Mouse (Mus musculus): Measurements from ENCODE around the gene Atp5s. TPM values are rescaled to one million over a fixed set of nuclear protein-coding genes. Genes with fewer than 3 reads are reported as not detected.

The Atp5s gene
- polyA plus RNA-seq (2015; fragmentation: Nextera tagmentation; extraction: Ambion mirVana), result 26.1 and 30.0 TPM in 2 replicates

DNA sequence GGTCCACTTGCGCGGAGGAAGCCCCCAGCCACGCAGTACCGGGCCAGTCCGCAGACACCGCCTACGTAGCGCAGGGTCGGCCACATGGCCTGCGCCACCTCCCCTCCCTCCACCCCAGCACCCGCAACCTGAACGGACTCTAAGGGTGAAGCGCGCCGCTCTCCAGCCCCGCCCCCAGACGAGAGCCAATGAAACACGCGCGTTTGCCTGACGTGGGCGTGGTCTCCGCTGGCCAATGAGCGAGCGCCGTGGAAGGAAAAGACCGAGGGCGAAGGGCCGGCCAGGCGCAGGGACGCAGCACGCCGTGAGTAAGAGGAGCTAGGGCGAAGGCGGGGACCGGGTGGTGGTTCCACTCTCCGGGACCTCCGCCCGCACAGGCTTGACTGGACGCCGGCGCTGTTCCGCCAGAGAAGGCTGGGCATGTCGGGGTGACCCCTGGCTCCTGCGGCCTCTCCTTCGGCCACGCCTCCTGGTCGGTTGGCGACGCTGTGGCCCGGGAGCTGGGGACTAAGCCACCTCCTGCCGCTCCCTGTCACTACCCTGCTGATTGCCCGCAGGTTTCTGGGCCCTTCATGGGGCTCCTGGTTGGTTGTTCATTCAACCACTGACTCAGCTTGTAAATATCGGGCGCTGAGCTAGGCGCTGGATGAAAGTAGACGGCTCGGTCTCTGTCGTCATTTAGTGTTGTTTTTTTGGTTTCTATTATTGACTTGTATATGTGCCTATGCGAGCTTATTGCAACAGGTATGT lies at the start of gene Atp5s, which contains the start of gene L2hgdh:
Gene Atp5s (plus strand): TSS at position 240 of the 750 bp plus-strand sequence.
Gene L2hgdh (minus strand): TSS at position 163 of the 750 bp plus-strand sequence.
- 1% methylated on average over 60 of the region's 60 CpGs for WGBS
- Histone ChIP-seq H3K36me3 (peaks cover 10% of the 10 kb centered on the region), H3K9me3 (0 out of 2 replicates have a peak, but pooled peaks cover 4% of the 10 kb centered on the region), H3K4me1 (replicated peaks) (peaks cover 18% of the 10 kb centered on the region), H3K4me3 (peak within 1 kb of the TSS; percentile 74), H3K4me2 (peak within 1 kb of the TSS; percentile 84), H3K27ac (peak within 1 kb of the TSS; percentile 89), H3K9ac (peak within 1 kb of the TSS; percentile 78), H3K27me3 (no peaks in the 10 kb centered on the region)
- peak; percentile 97 for ATAC-seq (ENCODE audit: low FRiP score)

DNA sequence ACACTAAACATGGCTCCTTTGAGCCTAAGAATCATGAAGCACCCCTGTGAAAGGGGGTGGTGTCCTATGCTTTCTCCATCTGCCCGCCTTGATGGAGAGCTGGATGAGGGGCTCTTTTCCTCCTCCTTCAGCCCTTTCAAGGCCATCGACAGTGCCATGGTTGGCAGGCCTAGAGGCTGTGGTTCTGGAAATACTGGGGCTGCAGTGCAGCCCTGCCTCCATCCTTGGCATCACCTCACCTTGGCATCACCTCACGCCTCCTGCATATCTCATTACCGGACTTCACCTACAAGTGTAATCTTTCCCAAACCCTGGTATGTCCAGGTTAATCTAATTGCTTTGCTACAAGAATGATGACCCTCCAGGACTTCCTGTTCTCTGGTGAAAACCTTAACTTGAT lies 48.6 kb upstream of the Atp5s start:
- Histone ChIP-seq H3K9ac (no peak overlapping the region), H3K4me1 (replicated peaks) (peaks cover 31% of the 10 kb centered on the region), H3K9me3 (no peaks in the 10 kb centered on the region), H3K4me2 (no peak overlapping the region), H3K27ac (no peak overlapping the region), H3K27me3 (no peaks in the 10 kb centered on the region), H3K36me3 (no peaks in the 10 kb centered on the region), H3K4me3 (no peak overlapping the region)
- ATAC-seq (ENCODE audit: low FRiP score), result no peak
- 87% methylated on average over 4 of the region's 4 CpGs for WGBS

DNA sequence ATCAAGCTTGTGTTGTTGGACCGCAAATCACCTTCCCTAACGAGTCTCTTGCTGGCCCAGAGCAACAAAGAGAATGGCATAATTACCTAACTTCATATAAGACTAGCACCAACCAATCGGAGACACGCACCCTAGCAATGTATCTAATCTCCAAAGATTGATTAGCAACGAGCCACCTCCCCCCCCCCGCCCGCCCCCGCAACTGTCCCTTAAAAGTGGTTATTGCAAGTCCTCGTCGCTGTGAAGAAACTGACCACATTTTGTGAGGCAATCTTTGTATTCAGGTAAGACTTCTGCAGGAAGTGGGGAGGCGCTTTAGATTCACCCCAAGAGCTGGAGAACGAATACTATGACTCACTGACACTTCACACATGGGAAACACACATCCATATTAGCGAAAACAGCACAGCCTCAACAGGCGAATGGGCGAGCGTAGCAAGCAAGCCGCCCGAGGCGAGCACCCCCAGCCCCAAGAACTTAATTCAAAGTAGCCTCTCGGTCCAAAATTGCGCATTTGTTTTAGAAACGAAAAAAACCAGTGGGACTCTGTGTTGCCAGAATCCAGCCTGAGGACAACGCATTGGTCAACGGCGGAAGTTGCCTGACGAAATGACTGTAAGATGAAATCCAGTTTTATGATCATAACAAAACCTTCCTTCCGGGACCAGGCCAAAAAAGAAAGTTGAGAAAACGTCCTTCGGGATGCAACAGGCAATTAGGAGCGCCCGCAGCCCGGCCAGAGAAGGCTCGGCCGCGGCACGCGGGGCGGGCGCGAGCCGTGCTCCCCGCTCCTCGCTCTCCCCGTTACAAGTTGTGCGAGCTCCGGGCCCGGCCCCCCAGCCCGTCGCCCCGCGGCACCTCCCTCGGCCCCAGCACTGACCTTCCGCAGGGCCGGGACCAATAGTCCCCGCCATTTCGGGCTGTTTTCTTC lies 43.9 kb upstream of the Atp5s start:
- H3K36me3 ChIP-seq, result no peaks in the 10 kb centered on the region
- ATAC-seq (ENCODE audit: low FRiP score), result peak; percentile 49
- peaks cover 15% of the 10 kb centered on the region for H3K4me1 ChIP-seq (replicated peaks)
- peak overlapping the region; percentile 79 for H3K4me3 ChIP-seq
- H3K27me3 ChIP-seq, result no peaks in the 10 kb centered on the region
- H3K9me3 ChIP-seq, result no peaks in the 10 kb centered on the region
- H3K27ac ChIP-seq, result peak overlapping the region; percentile 97
- WGBS, result under 1% methylated on average over 55 of the region's 56 CpGs
- H3K4me2 ChIP-seq, result peak overlapping the region; percentile 61
- H3K9ac ChIP-seq, result peak overlapping the region; percentile 89

DNA sequence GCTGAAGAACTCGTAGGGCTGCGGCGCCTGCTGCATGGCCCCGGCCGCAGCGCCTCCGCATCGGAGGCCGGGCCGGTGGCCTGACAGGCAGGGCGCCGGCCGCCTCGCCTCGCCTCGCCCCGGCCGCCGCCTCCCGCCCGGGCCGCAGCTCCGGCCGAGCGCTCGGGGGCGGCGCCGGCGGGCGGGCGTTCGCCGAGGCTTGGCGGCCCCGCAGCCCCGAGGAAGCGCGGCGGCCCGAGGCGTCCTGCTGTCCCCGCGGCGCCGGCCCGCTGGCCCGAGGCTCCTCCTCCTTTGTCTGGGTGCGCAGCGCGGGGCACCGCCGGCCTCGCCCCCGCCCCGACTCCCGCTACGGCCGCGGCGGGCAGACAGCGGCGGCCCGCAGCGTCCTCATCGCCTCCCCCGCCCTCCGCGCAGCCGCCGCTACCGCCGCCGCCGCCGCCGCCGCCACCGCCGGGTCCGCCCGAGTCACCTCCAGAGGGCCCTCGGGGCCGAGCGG lies 43.1 kb upstream of the Atp5s start, which contains the start of gene Sos2:
Gene Sos2 (minus strand): TSS at position 287 of the 496 bp plus-strand sequence.
- peak; percentile 85 for ATAC-seq (ENCODE audit: low FRiP score)
- WGBS, result 1% methylated on average over 36 of the region's 85 CpGs
- H3K4me1 ChIP-seq (replicated peaks), result peaks cover 15% of the 10 kb centered on the region
- H3K4me2 ChIP-seq, result peak within 1 kb of the TSS; percentile 61
- H3K27me3 ChIP-seq, result no peaks in the 10 kb centered on the region
- H3K4me3 ChIP-seq, result peak within 1 kb of the TSS; percentile 79
- no peaks in the 10 kb centered on the region for H3K9me3 ChIP-seq
- peak within 1 kb of the TSS; percentile 89 for H3K9ac ChIP-seq
- peak within 1 kb of the TSS; percentile 97 for H3K27ac ChIP-seq
- H3K36me3 ChIP-seq, result no peaks in the 10 kb centered on the region

DNA sequence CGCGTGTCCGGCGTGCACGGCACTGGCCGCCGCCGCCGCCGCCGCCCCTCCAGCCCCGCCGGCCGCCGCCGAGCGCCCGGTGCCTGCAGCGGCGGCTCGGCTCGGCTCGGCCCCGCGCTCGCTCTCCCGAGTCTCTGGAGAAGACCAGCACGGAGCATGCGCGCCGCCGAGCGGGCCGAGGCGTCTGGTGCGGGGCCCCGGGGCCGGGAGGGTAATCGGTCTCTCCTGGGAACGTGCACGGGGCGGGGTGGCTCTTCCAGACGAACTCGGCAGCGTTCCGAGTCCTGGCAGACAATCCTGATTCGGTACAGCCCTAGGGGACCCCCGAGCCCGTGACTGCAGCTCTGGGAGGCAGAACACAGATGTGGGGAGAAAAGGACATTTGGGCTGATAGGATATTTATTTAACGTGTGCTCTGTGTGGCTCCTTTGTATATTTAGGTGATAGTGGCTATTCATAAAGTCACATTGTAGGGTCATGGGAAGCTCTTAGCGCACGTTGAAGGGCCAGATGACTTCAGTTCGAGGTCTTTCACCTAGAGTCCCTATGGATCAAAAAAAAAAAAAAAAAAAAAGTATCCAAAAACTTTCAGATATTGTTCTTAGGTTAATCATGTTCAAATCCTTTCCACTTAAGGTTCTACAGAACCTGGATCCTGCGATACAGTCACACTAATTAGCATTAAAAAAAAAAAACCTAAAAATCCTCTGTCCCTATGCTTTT lies 42.5 kb upstream of the Atp5s start:
- Histone ChIP-seq H3K4me1 (replicated peaks) (peaks cover 15% of the 10 kb centered on the region), H3K9ac (peak overlapping the region; percentile 89), H3K36me3 (no peaks in the 10 kb centered on the region), H3K27me3 (no peaks in the 10 kb centered on the region), H3K4me3 (peak overlapping the region; percentile 79), H3K4me2 (peak overlapping the region; percentile 61), H3K9me3 (no peaks in the 10 kb centered on the region), H3K27ac (peak overlapping the region; percentile 97)
- peak; percentile 87 for ATAC-seq (ENCODE audit: low FRiP score)
- WGBS, result under 1% methylated on average over 33 of the region's 54 CpGs

DNA sequence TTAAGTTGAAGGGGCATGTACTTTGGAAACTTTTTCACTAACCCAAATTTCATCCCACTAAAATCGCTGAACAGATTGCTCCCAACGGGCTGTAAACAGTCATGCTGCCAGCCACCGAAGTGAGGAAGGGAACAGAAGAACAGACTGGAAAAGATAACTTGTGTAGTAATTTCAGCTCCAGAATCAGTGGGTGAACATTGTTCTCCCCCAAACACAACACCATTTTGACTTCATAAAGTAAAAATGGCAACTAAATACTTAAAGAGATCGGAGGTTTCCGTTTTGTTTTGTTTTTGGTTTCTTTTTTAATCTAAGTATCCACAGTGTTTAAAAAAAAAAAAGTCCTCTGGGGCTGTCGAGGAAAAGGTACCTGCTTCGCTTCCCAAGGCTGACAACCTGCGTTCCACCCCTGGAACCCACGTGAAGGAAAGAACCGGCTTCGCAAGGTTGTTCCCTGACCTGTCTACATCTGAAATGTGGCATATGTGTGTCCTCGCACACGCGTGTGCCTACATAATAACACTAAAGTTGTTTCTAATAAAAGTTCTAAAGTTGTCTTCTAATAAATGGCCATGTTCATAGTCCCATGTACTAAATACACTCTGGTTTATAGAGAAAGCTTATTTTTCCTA lies 41.8 kb upstream of the Atp5s start:
- Histone ChIP-seq H3K4me1 (replicated peaks) (peaks cover 15% of the 10 kb centered on the region), H3K9ac (no peak overlapping the region), H3K36me3 (no peaks in the 10 kb centered on the region), H3K27ac (no peak overlapping the region), H3K27me3 (no peaks in the 10 kb centered on the region), H3K4me2 (peak overlapping the region; percentile 61), H3K4me3 (no peak overlapping the region), H3K9me3 (no peaks in the 10 kb centered on the region)
- no peak for ATAC-seq (ENCODE audit: low FRiP score)
- WGBS, result 50% methylated on average over 14 of the region's 14 CpGs

DNA sequence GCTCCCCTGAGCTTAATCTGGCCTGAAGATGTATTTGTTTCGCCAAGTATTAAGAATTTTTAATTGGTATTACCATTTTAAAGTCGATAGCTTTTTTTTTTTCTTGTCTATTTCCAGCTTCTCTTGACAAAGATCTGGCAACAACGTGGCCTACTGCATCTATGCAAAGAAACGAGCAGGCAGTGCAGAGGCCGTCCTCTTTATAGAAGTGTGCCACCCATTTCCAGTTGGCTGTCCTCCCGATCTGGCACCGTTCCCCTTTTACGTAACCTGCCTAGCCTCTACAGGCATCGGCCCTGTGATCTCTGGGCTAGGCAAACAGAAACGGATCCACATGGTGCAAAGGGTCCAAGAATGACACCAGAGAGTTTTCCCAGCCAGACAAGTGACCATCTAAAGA lies 41.2 kb upstream of the Atp5s start:
- no peak overlapping the region for H3K4me2 ChIP-seq
- 49% methylated on average over 10 of the region's 10 CpGs for WGBS

DNA sequence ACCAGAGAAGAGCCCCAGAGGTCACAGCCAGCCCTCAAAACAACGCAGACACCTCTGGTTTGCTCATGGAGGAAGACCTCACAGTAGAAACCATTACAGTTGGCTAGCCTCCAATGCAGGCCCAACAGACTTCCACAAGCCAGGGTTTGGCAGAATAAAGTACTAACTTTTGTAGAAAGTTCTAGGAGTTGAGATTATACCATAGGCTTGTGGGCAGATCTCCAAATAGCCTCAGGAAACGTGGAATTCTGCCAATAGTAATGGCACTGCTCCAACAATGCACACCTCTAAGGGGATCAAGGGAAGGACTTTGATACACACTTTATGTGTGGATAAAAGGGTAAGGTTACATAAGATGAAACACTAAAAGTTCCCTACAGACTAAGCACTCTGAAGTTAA lies 36.4 kb upstream of the Atp5s start:
- H3K27ac ChIP-seq, result no peak overlapping the region
- no peak overlapping the region for H3K4me2 ChIP-seq
- WGBS, result 58% methylated on average over 2 of the region's 2 CpGs
- no peak for ATAC-seq (ENCODE audit: low FRiP score)
- H3K27me3 ChIP-seq, result no peaks in the 10 kb centered on the region
- H3K4me3 ChIP-seq, result no peak overlapping the region
- H3K36me3 ChIP-seq, result no peaks in the 10 kb centered on the region
- H3K4me1 ChIP-seq (replicated peaks), result no peaks in the 10 kb centered on the region
- no peaks in the 10 kb centered on the region for H3K9me3 ChIP-seq
- no peak overlapping the region for H3K9ac ChIP-seq

More for the DNA sequence above, 41.2 kb upstream of the Atp5s start:
- Histone ChIP-seq H3K4me3 (no peak overlapping the region), H3K9me3 (no peaks in the 10 kb centered on the region), H3K4me1 (replicated peaks) (peaks cover 15% of the 10 kb centered on the region), H3K9ac (no peak overlapping the region), H3K27me3 (no peaks in the 10 kb centered on the region), H3K27ac (no peak overlapping the region), H3K36me3 (no peaks in the 10 kb centered on the region)
- no peak for ATAC-seq (ENCODE audit: low FRiP score)

DNA sequence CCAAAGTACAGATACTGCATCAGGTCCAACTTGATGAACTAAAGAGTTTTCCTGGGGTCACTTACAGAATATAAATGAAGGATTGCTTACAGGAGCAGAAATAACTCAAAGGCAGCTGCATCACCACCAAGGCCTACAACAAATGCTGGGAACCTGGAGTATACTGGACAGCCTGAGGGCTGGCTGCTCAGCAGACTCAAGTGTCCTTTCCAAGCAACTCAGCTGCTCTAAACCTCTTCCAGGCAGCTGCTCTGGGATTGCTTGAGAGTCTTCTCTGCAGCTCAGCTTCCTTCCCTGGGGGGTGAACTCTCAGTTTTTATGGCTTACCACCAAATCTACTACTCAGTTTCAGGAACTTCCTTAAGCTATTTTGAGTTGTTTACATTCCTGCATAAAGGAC lies 35.7 kb upstream of the Atp5s start:
- Histone ChIP-seq H3K4me2 (no peak overlapping the region), H3K9ac (no peak overlapping the region), H3K27ac (no peak overlapping the region), H3K4me3 (no peak overlapping the region), H3K36me3 (no peaks in the 10 kb centered on the region), H3K27me3 (no peaks in the 10 kb centered on the region), H3K9me3 (no peaks in the 10 kb centered on the region), H3K4me1 (replicated peaks) (no peaks in the 10 kb centered on the region)
- ATAC-seq (ENCODE audit: low FRiP score), result no peak

DNA sequence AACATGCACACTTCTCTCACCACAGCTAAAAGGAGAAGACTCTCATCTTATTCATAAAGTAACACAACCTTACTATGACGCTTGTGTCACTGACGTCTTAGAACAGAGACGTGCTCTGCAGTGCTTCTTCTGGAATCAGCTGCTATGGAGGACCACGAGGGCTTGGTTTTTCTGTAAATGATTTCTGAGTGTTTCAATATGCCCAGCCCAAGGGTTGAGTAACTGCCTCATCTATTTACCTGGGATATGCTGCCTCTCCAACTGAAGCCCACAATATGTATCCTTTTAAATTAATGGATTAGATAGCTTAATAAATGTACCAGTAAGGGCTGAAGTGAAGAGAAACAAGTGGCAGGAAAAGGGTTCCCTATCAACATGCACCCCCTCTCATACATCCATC lies 34.0 kb upstream of the Atp5s start:
- no peak overlapping the region for H3K4me3 ChIP-seq
- H3K27ac ChIP-seq, result no peak overlapping the region
- no peak overlapping the region for H3K9ac ChIP-seq
- WGBS, result 93% methylated on average over 4 of the region's 4 CpGs
- H3K27me3 ChIP-seq, result no peaks in the 10 kb centered on the region
- H3K36me3 ChIP-seq, result no peaks in the 10 kb centered on the region
- no peak for ATAC-seq (ENCODE audit: low FRiP score)
- no peaks in the 10 kb centered on the region for H3K9me3 ChIP-seq
- no peak overlapping the region for H3K4me2 ChIP-seq
- no peaks in the 10 kb centered on the region for H3K4me1 ChIP-seq (replicated peaks)

DNA sequence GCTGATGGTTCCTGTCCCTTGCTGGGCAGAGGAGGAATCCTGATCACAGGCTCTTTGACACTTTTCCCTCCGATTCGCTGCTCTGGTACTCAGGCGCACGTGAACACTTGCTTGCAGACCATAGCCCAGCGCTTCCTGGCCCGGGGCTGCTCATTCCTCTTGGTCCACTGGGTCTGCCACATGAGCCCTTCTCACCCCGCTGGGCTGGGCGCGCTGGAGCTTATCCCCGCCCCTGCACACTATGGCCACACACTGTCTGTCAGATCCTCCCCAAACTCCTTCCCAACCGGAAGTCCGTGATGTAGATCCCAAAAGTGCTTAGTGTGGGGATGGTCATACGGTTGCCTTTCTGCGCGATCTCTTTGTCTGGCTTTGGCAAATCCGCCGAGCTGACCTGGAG lies 31.3 kb upstream of the Atp5s start:
- Histone ChIP-seq H3K4me2 (no peak overlapping the region), H3K4me1 (replicated peaks) (no peaks in the 10 kb centered on the region), H3K9ac (no peak overlapping the region), H3K27ac (no peak overlapping the region), H3K9me3 (no peaks in the 10 kb centered on the region), H3K36me3 (no peaks in the 10 kb centered on the region), H3K4me3 (no peak overlapping the region), H3K27me3 (no peaks in the 10 kb centered on the region)
- WGBS, result 86% methylated on average over 17 of the region's 17 CpGs
- ATAC-seq (ENCODE audit: low FRiP score), result no peak

Data from hindbrain, embryonic 13.5 days (tissue).